Mouse (Mus musculus): Measurements from ENCODE around the gene Prss36.

DNA sequence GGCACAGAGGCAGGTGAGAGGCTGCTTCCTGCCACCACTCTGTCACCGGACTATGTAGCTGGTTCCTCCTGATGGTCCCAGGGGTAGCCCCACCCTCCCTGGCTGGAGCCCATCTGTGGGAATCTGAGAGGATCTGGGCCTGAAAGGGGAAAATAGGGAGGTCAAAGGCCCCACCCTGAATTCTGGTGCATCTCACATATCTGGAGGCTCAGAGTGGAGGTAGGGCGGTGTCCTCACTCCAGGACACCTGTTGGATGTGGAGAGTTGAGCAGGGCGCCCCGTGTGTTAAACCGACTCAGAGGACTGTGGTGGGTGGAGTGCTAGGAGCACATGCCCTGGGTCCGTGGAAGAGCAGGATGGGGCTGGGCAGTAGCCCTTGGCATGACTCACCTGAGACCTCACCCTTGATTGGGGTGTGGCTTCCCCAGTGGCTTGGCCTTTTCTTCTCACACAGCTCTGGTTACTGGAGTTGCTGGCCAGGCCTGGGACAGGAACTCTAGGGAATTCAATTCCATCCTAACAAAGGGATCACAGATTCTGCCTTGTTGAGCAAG is at the start of gene Prss36:
- no peak for TF ChIP-seq CTCF (IDR thresholded peaks at IDR 0.05; ENCODE audit: extremely low read depth, insufficient read depth, insufficient read length, insufficient replicate concordance)
- no peak for TF ChIP-seq POLR2A (IDR thresholded peaks at IDR 0.05; ENCODE audit: low read depth, low read length)

Data from spleen, adult 2 months (tissue).